Mouse (Mus musculus): ENCODE measurements around the gene Pde4d.

Gene Pde4d

GRCm38 (mm10) chr13:109548263-109548662, 1098.5 kb downstream of the Pde4d start:
- in situ Hi-C loops (cut with MboI, MseI) = loop anchor here (10.0 kb wide), 1 partner anchor 203 kb away; no protein-coding TSS in a partner anchor

- in situ Hi-C loops (cut with MboI, MseI) = loop anchor here (10.0 kb wide), 1 partner anchor 204 kb away; no protein-coding TSS in a partner anchor
These were observed 1099.2 kb downstream of the Pde4d start for GRCm38 (mm10) chr13:109548771-109549555.

- in situ Hi-C loops (cut with MboI, MseI) = loop anchor here (5.0 kb wide), 1 partner anchor 320 kb away; no protein-coding TSS in a partner anchor
These were observed 1102.1 kb downstream of the Pde4d start for GRCm38 (mm10) chr13:109551836-109552235.

- in situ Hi-C loops (cut with MboI, MseI) = no loop called here
These were observed 1105.8 kb downstream of the Pde4d start for GRCm38 (mm10) chr13:109555513-109555912.

- in situ Hi-C loops (cut with MboI, MseI) = no loop called here
These were observed 1107.1 kb downstream of the Pde4d start for GRCm38 (mm10) chr13:109556853-109557252.

- in situ Hi-C loops (cut with MboI, MseI) = no loop called here
These were observed 1108.9 kb downstream of the Pde4d start for GRCm38 (mm10) chr13:109558341-109559257.

- in situ Hi-C loops (cut with MboI, MseI) = no loop called here
These were observed 1110.5 kb downstream of the Pde4d start for GRCm38 (mm10) chr13:109560261-109560660.

- in situ Hi-C loops (cut with MboI, MseI) = no loop called here
These were observed 1119.1 kb downstream of the Pde4d start for GRCm38 (mm10) chr13:109568638-109569468.

- in situ Hi-C loops (cut with MboI, MseI) = no loop called here
These were observed 1119.7 kb downstream of the Pde4d start for GRCm38 (mm10) chr13:109569491-109569890.

- in situ Hi-C loops (cut with MboI, MseI) = no loop called here
These were observed 1127.0 kb downstream of the Pde4d start for GRCm38 (mm10) chr13:109576725-109577124.

GRCm38 (mm10) chr13:109577454-109577853, 1127.7 kb downstream of the Pde4d start:
- in situ Hi-C loops (cut with MboI, MseI) = no loop called here

GRCm38 (mm10) chr13:109577901-109578300, 1128.2 kb downstream of the Pde4d start:
- in situ Hi-C loops (cut with MboI, MseI) = no loop called here

GRCm38 (mm10) chr13:109581284-109582070, 1131.7 kb downstream of the Pde4d start:
- in situ Hi-C loops (cut with MboI, MseI) = no loop called here

GRCm38 (mm10) chr13:109590048-109590447, 1140.3 kb downstream of the Pde4d start:
- in situ Hi-C loops (cut with MboI, MseI) = no loop called here

GRCm38 (mm10) chr13:109592192-109592797, 1142.5 kb downstream of the Pde4d start:
- in situ Hi-C loops (cut with MboI, MseI) = no loop called here

GRCm38 (mm10) chr13:109599711-109600110, 1150.0 kb downstream of the Pde4d start:
- in situ Hi-C loops (cut with MboI, MseI) = no loop called here

- in situ Hi-C loops (cut with MboI, MseI) = no loop called here
These were observed 1154.3 kb downstream of the Pde4d start for GRCm38 (mm10) chr13:109604017-109604416.

GRCm38 (mm10) chr13:109605140-109605539, 1155.4 kb downstream of the Pde4d start:
- in situ Hi-C loops (cut with MboI, MseI) = no loop called here

GRCm38 (mm10) chr13:109609106-109609804, 1159.5 kb downstream of the Pde4d start:
- in situ Hi-C loops (cut with MboI, MseI) = no loop called here

- in situ Hi-C loops (cut with MboI, MseI) = no loop called here
These were observed 1160.0 kb downstream of the Pde4d start for GRCm38 (mm10) chr13:109609805-109610187.
